Mouse (Mus musculus) heart, embryonic 15.5 days (tissue): ENCODE measurements around the gene CK137956. TPM values are rescaled to one million over a fixed set of nuclear protein-coding genes. Genes with fewer than 3 reads are reported as not detected.
A peak's percentile ranks its signal among the peaks of the same experiment; 100 is the strongest.

Source experiments
- ATAC-seq: fragments of 200-750 bp; cut with Nextera tagmentation; replicated peaks from 2 replicates; pipeline ENCODE4 v1.8.0; 2017; ENCODE audit warnings: low read depth, moderate TSS enrichment; ENCODE audit not compliant: insufficient number of reproducible peaks, insufficient read depth, low FRiP score
- H3K27ac ChIP-seq: fragments of 300-500 bp; sonication (generic); 2 replicates; pipeline ENCODE4 v1.5.1; 2015; ENCODE audit warnings: mild to moderate bottlenecking, inconsistent platforms
- H3K27me3 ChIP-seq: fragments of 300-500 bp; sonication (generic); 2 replicates; pipeline ENCODE4 v1.6.1; 2015; ENCODE audit warnings: inconsistent platforms
- H3K36me3 ChIP-seq: fragments of 300-500 bp; sonication (generic); 2 replicates; pipeline ENCODE4 v1.6.1; 2015; ENCODE audit warnings: mild to moderate bottlenecking, inconsistent platforms
- H3K4me1 ChIP-seq: fragments of 300-500 bp; sonication (generic); replicated peaks from 2 replicates; pipeline ENCODE4 v1.6.1; 2015; ENCODE audit warnings: inconsistent platforms
- H3K4me2 ChIP-seq: fragments of 300-500 bp; sonication (generic); 2 replicates; pipeline ENCODE4 v1.6.1; 2015; ENCODE audit warnings: inconsistent platforms, mild to moderate bottlenecking, moderate library complexity
- H3K4me3 ChIP-seq: fragments of 300-500 bp; sonication (generic); 2 replicates; pipeline ENCODE4 v1.5.1; 2015; ENCODE audit warnings: mild to moderate bottlenecking, inconsistent platforms
- H3K9ac ChIP-seq: fragments of 300-500 bp; sonication (generic); 2 replicates; pipeline ENCODE4 v1.6.1; 2015; ENCODE audit warnings: mild to moderate bottlenecking, inconsistent platforms
- H3K9me3 ChIP-seq: fragments of 300-500 bp; sonication (generic); replicated peaks from 2 replicates; pipeline ENCODE4 v1.6.1; 2016; ENCODE audit warnings: inconsistent platforms
- WGBS: fragments of 180-500 bp; shearing (Covaris S2); methylation state at CpG from one replicate; pipeline ENCODE4 v1.1.7; 2015; ENCODE audit warnings: mixed read lengths; 5-methylcytosine and 5-hydroxymethylcytosine counted together
- polyA plus RNA-seq: library from polyadenylated mRNA; unstranded; fragments of >200 nt; fragmentation: Nextera tagmentation; extraction: Ambion mirVana; gene quantifications from 2 replicates; pipeline ENCODE4 v1.2.1, GENCODE M21; 2015

CK137956 gene
- polyA plus RNA-seq: not detected in 2 replicates

- Histone ChIP-seq H3K4me2 (no peak within 1 kb of the TSS), H3K27me3 (peaks cover 65% of the 10 kb centered on the region), H3K4me1 (no peaks in the 10 kb centered on the region), H3K9ac (no peak within 1 kb of the TSS), H3K9me3 (no peaks in the 10 kb centered on the region), H3K36me3 (no peaks in the 10 kb centered on the region), H3K27ac (no peak within 1 kb of the TSS), H3K4me3 (no peak within 1 kb of the TSS)
- WGBS: 3% methylated on average over 39 of the region's 39 CpGs
- ATAC-seq: no peak
Observed at GRCm38 (mm10) chr4:127970901-127971868, at the start of gene CK137956. TSS of gene CK137956 (minus strand) at chr4:127970951.

- no peaks in the 10 kb centered on the region for H3K4me1 ChIP-seq
- H3K27ac ChIP-seq: no peak overlapping the region
- H3K9ac ChIP-seq: no peak overlapping the region
- no peaks in the 10 kb centered on the region for H3K36me3 ChIP-seq
- H3K4me2 ChIP-seq: no peak overlapping the region
- H3K27me3 ChIP-seq: no peaks in the 10 kb centered on the region
- no peak overlapping the region for H3K4me3 ChIP-seq
- WGBS: 61% methylated on average over 2 of the region's 2 CpGs
- ATAC-seq: no peak
- no peaks in the 10 kb centered on the region for H3K9me3 ChIP-seq
Observed at GRCm38 (mm10) chr4:128019465-128019864, 48.7 kb upstream of the CK137956 start.

- Histone ChIP-seq H3K27ac (no peak overlapping the region), H3K36me3 (no peaks in the 10 kb centered on the region), H3K27me3 (no peaks in the 10 kb centered on the region), H3K9ac (no peak overlapping the region), H3K4me3 (no peak overlapping the region), H3K9me3 (no peaks in the 10 kb centered on the region), H3K4me2 (no peak overlapping the region), H3K4me1 (no peaks in the 10 kb centered on the region)
- ATAC-seq: no peak
- 50% methylated on average over 3 of the region's 3 CpGs for WGBS
Observed at GRCm38 (mm10) chr4:128004797-128005452, 34.2 kb upstream of the CK137956 start.

GRCm38 (mm10) chr4:128002638-128003101 is 31.9 kb upstream of the CK137956 start:
- H3K4me1 ChIP-seq: no peaks in the 10 kb centered on the region
- H3K9ac ChIP-seq: no peak overlapping the region
- no peaks in the 10 kb centered on the region for H3K9me3 ChIP-seq
- no peak overlapping the region for H3K27ac ChIP-seq
- no peak overlapping the region for H3K4me3 ChIP-seq
- ATAC-seq: 0 out of 2 replicates have a peak, but pooled peaks have one; percentile 31
- H3K4me2 ChIP-seq: no peak overlapping the region
- H3K36me3 ChIP-seq: no peaks in the 10 kb centered on the region
- no peaks in the 10 kb centered on the region for H3K27me3 ChIP-seq
- WGBS: 44% methylated on average over 4 of the region's 4 CpGs

DNA sequence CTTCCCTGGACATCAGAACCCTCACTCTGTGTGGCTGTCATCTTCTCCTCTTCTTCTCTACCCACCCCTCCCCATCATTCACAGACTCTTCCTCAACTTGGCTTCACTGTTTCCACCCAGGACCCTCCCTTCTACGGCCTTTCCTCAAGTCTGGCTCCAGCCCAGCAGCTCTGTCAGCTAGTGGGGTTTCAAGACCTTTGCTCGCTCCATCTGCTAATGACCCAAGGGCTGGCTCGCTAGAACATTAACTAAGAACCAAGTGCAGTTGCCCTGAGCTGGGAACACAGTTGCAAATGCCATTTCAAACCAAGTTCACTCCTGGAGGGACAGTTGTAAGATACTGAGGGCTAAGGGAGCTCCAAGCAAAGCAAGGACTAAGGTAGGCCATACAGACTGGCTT is 28.5 kb upstream of the CK137956 start:
- ATAC-seq: no peak
- no peaks in the 10 kb centered on the region for H3K9me3 ChIP-seq
- H3K4me1 ChIP-seq: no peaks in the 10 kb centered on the region
- no peak overlapping the region for H3K9ac ChIP-seq
- H3K4me2 ChIP-seq: no peak overlapping the region
- WGBS: 63% methylated on average over 3 of the region's 3 CpGs
- no peaks in the 10 kb centered on the region for H3K27me3 ChIP-seq
- no peaks in the 10 kb centered on the region for H3K36me3 ChIP-seq
- H3K4me3 ChIP-seq: no peak overlapping the region
- H3K27ac ChIP-seq: no peak overlapping the region

GRCm38 (mm10) chr4:127989347-127989995 is 18.7 kb upstream of the CK137956 start:
- H3K4me3 ChIP-seq: no peak overlapping the region
- peaks cover 9% of the 10 kb centered on the region for H3K4me1 ChIP-seq
- no peaks in the 10 kb centered on the region for H3K9me3 ChIP-seq
- WGBS: 7% methylated on average over 18 of the region's 18 CpGs
- no peaks in the 10 kb centered on the region for H3K36me3 ChIP-seq
- no peak overlapping the region for H3K9ac ChIP-seq
- H3K4me2 ChIP-seq: no peak overlapping the region
- no peak overlapping the region for H3K27ac ChIP-seq
- no peak for ATAC-seq
- peaks cover 70% of the 10 kb centered on the region for H3K27me3 ChIP-seq

DNA sequence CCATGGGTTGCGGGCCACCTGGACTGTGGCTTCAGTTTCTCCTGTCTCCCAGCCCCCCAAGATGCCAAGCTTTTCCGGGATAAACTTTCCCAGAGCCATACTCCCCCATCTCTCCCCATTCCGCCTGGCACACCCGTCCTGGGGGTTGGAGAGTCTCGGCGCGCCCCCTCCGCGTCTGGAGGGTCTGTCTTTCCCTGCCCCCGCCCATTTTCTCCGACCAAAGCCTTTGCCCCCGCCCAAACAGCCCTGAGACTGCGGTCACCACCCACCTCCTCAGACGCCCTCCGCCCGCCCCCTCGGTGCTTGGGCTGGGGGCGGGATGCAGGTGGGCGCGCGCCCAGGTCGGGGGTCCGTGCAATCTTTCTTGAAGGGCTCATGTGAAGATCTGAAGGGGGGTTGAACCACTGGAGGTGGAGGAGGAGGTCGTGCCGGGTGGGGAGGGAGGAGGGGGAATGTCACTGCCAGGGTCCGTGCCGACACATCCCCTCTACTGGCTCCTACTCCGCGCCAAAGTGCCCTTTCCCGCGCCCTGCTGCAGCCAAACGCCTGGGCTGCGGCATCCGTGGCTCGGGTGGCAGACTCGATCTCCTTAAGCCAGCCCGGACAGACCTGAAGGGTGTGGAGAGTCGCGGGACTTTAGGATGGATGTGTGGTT is 17.9 kb upstream of the CK137956 start:
- WGBS: 2% methylated on average over 39 of the region's 39 CpGs
- Histone ChIP-seq H3K27me3 (peaks cover 74% of the 10 kb centered on the region), H3K4me2 (peak overlapping the region; percentile 62), H3K27ac (no peak overlapping the region), H3K9me3 (no peaks in the 10 kb centered on the region), H3K4me3 (peak overlapping the region; percentile 40), H3K9ac (no peak overlapping the region), H3K4me1 (peaks cover 9% of the 10 kb centered on the region), H3K36me3 (no peaks in the 10 kb centered on the region)
- ATAC-seq: no peak

- Histone ChIP-seq H3K4me3 (peak within 1 kb of the TSS; percentile 40), H3K27me3 (peaks cover 79% of the 10 kb centered on the region), H3K9me3 (no peaks in the 10 kb centered on the region), H3K9ac (no peak within 1 kb of the TSS), H3K27ac (no peak within 1 kb of the TSS), H3K4me2 (peak within 1 kb of the TSS; percentile 62), H3K4me1 (peaks cover 9% of the 10 kb centered on the region), H3K36me3 (no peaks in the 10 kb centered on the region)
- WGBS: 1% methylated on average over 51 of the region's 65 CpGs
- no peak for ATAC-seq
Observed at GRCm38 (mm10) chr4:127987784-127988455, 17.2 kb upstream of the CK137956 start, which contains the start of gene Csmd2. TSS of gene Csmd2 (plus strand) at chr4:127987857.

- no peak overlapping the region for H3K27ac ChIP-seq
- H3K27me3 ChIP-seq: peaks cover 79% of the 10 kb centered on the region
- no peaks in the 10 kb centered on the region for H3K9me3 ChIP-seq
- no peak overlapping the region for H3K9ac ChIP-seq
- H3K4me3 ChIP-seq: peak overlapping the region; percentile 40; the same call in 1 of the 2 replicates
- 9% methylated on average over 10 of the region's 10 CpGs for WGBS
- peak overlapping the region; percentile 62 for H3K4me2 ChIP-seq
- ATAC-seq: no peak
- no peaks in the 10 kb centered on the region for H3K36me3 ChIP-seq
- peaks cover 9% of the 10 kb centered on the region for H3K4me1 ChIP-seq
Observed at GRCm38 (mm10) chr4:127987270-127987669, 16.5 kb upstream of the CK137956 start.

- H3K4me3 ChIP-seq: no peak overlapping the region
- peaks cover 9% of the 10 kb centered on the region for H3K4me1 ChIP-seq
- ATAC-seq: no peak
- H3K36me3 ChIP-seq: no peaks in the 10 kb centered on the region
- H3K27me3 ChIP-seq: peaks cover 75% of the 10 kb centered on the region
- 4% methylated on average over 25 of the region's 25 CpGs for WGBS
- H3K4me2 ChIP-seq: no peak overlapping the region
- H3K27ac ChIP-seq: no peak overlapping the region
- H3K9me3 ChIP-seq: no peaks in the 10 kb centered on the region
- no peak overlapping the region for H3K9ac ChIP-seq
Observed at GRCm38 (mm10) chr4:127986491-127987075, 15.8 kb upstream of the CK137956 start.
